Mouse (Mus musculus): Measurements from ENCODE around the gene Lmntd1. TPM values are rescaled to one million over a fixed set of nuclear protein-coding genes. Genes with fewer than 3 reads are reported as not detected.

Gene Lmntd1
- total and polyA plus RNA-seq, 3 experiments: 0.08 to 0.43 (median 0.26) TPM

- no peaks in the 10 kb centered on the region for H3K79me2 ChIP-seq (replicated peaks; ENCODE audit: control insufficient read depth, extremely low read depth, insufficient read depth, poor library complexity, severe bottlenecking)
- DNase-seq (ENCODE audit: extremely low read depth): no peak
- H3K27me3 ChIP-seq (replicated peaks): no peaks in the 10 kb centered on the region
- H3K27ac ChIP-seq (ENCODE audit: insufficient read depth, low read depth): no peak overlapping the region
- in situ Hi-C loops (cut with MboI; ENCODE audit: low pct_ligation_motif_present, low pct_unique_long_range_greater_than_20kb, low sequenced_read_pairs) (no loop called here), dilution Hi-C loops (cut with MboI; ENCODE audit: extremely low pct_ligation_motif_present, extremely low pct_unique_long_range_greater_than_20kb, low sequenced_read_pairs) (no loop called here)
- H3K36me3 ChIP-seq (replicated peaks in 1 of 2; ENCODE audit: control insufficient read depth in 1 of 2, insufficient read depth in 1 of 2, low read length in 1 of 2): no peaks in the 10 kb centered on the region
- TF ChIP-seq ZKSCAN1 (IDR thresholded peaks at IDR 0.05; ENCODE audit: borderline replicate concordance, low read depth, low read length) (no peak), EP300 (IDR thresholded peaks at IDR 0.05; ENCODE audit: low read length) (no peak), ETS1 (conservative IDR thresholded peaks at IDR 0.05; ENCODE audit: low read depth, low read length) (no peak), SMC3 (IDR thresholded peaks at IDR 0.05; ENCODE audit: low read depth, low read length) (no peak), JUND (conservative IDR thresholded peaks at IDR 0.05; ENCODE audit: low read depth, low read length) (no peak), BHLHE40 (IDR thresholded peaks at IDR 0.05; ENCODE audit: low read depth, low read length) (no peak), POLR2A (IDR thresholded peaks at IDR 0.05; ENCODE audit: low read depth, low read length) (no peak), KAT2A (IDR thresholded peaks at IDR 0.05; ENCODE audit: insufficient replicate concordance, low read length) (no peak)
- no peak overlapping the region for H3K4me2 ChIP-seq (ENCODE audit: insufficient read depth, low read depth, poor library complexity, severe bottlenecking)
- no peak overlapping the region for H3K9ac ChIP-seq (ENCODE audit: insufficient read depth, low read depth)
- no peaks in the 10 kb centered on the region; a peak in 1 of 4 replicates for H3K4me1 ChIP-seq (ENCODE audit: control insufficient read depth in 1 of 2, insufficient read depth in 2 of 2)
- no peak overlapping the region for H3K4me3 ChIP-seq (replicated peaks in 1 of 3; ENCODE audit: low read depth in 2 of 3, low read length in 2 of 3, poor library complexity in 1 of 3)
- H3K9me3 ChIP-seq (replicated peaks; ENCODE audit: low read length): no peaks in the 10 kb centered on the region
Observed at GRCm38 (mm10) chr6:145421666-145422065, 192.5 kb downstream of the Lmntd1 start.

- peak; percentile 49 for DNase-seq (ENCODE audit: extremely low read depth)
- Histone ChIP-seq H3K4me3 (replicated peaks in 1 of 3; ENCODE audit: low read depth in 2 of 3, low read length in 2 of 3, poor library complexity in 1 of 3) (no peak overlapping the region), H3K36me3 (replicated peaks in 1 of 2; ENCODE audit: control insufficient read depth in 1 of 2, insufficient read depth in 1 of 2, low read length in 1 of 2) (no peaks in the 10 kb centered on the region), H3K9ac (ENCODE audit: insufficient read depth, low read depth) (no peak overlapping the region), H3K27me3 (replicated peaks) (no peaks in the 10 kb centered on the region), H3K4me2 (ENCODE audit: insufficient read depth, low read depth, poor library complexity, severe bottlenecking) (no peak overlapping the region), H3K4me1 (ENCODE audit: control insufficient read depth in 1 of 2, insufficient read depth in 2 of 2) (no peaks in the 10 kb centered on the region), H3K9me3 (replicated peaks; ENCODE audit: low read length) (no peaks in the 10 kb centered on the region), H3K79me2 (replicated peaks; ENCODE audit: control insufficient read depth, extremely low read depth, insufficient read depth, poor library complexity, severe bottlenecking) (no peaks in the 10 kb centered on the region), H3K27ac (ENCODE audit: insufficient read depth, low read depth) (no peak overlapping the region)
- TF ChIP-seq RCOR1 (conservative IDR thresholded peaks at IDR 0.05; ENCODE audit: low read depth, low read length) (no peak), SMC3 (IDR thresholded peaks at IDR 0.05; ENCODE audit: low read depth, low read length) (peak; percentile 63), MAZ (IDR thresholded peaks at IDR 0.05; ENCODE audit: low read depth, low read length) (no peak), PAX5 (IDR thresholded peaks at IDR 0.05; ENCODE audit: low read length) (no peak), USF2 (conservative IDR thresholded peaks at IDR 0.05; ENCODE audit: low read depth, low read length) (no peak), HCFC1 (IDR thresholded peaks at IDR 0.05; ENCODE audit: low read depth, low read length) (no peak), MXI1 (IDR thresholded peaks at IDR 0.05; ENCODE audit: low read depth, low read length) (no peak), POLR2AphosphoS2 (IDR thresholded peaks at IDR 0.05; ENCODE audit: low read depth, low read length) (no peak), RAD21 (IDR thresholded peaks at IDR 0.05; ENCODE audit: low read depth, low read length) (peak; percentile 68), TBP (conservative IDR thresholded peaks at IDR 0.05; ENCODE audit: low read depth, low read length) (no peak), CTCF (conservative IDR thresholded peaks at IDR 0.05 in 1 of 2, IDR thresholded peaks at IDR 0.05 in 1 of 2; ENCODE audit: low read depth in 2 of 2, low read length in 2 of 2) (peak; percentile 62 to 67; a peak in 3 of 4 replicates), NELFE (IDR thresholded peaks at IDR 0.05; ENCODE audit: low read depth, low read length) (no peak), POLR2A (IDR thresholded peaks at IDR 0.05; ENCODE audit: low read depth, low read length) (no peak), GABPA (IDR thresholded peaks at IDR 0.05; ENCODE audit: insufficient replicate concordance, low read depth, low read length) (no peak), MYC (IDR thresholded peaks at IDR 0.05; ENCODE audit: low read depth, low read length) (peak; percentile 45; the same call in 1 of the 2 replicates), JUN (IDR thresholded peaks at IDR 0.05; ENCODE audit: insufficient read depth, low read depth, low read length) (no peak), JUND (conservative IDR thresholded peaks at IDR 0.05; ENCODE audit: low read depth, low read length) (no peak), ZNF384 (IDR thresholded peaks at IDR 0.05; ENCODE audit: low read depth, low read length) (no peak), MAX (IDR thresholded peaks at IDR 0.05; ENCODE audit: low read length) (no peak)
- in situ Hi-C loops (cut with MboI; ENCODE audit: low pct_ligation_motif_present, low pct_unique_long_range_greater_than_20kb, low sequenced_read_pairs): no loop called here
- dilution Hi-C loops (cut with MboI; ENCODE audit: extremely low pct_ligation_motif_present, extremely low pct_unique_long_range_greater_than_20kb, low sequenced_read_pairs): no loop called here
Observed at GRCm38 (mm10) chr6:145420407-145420806, 193.7 kb downstream of the Lmntd1 start.

All from CH12.LX (cell line).